10 mouse cellular contexts compared by ENCODE assay signal in the genomic region with DNA sequence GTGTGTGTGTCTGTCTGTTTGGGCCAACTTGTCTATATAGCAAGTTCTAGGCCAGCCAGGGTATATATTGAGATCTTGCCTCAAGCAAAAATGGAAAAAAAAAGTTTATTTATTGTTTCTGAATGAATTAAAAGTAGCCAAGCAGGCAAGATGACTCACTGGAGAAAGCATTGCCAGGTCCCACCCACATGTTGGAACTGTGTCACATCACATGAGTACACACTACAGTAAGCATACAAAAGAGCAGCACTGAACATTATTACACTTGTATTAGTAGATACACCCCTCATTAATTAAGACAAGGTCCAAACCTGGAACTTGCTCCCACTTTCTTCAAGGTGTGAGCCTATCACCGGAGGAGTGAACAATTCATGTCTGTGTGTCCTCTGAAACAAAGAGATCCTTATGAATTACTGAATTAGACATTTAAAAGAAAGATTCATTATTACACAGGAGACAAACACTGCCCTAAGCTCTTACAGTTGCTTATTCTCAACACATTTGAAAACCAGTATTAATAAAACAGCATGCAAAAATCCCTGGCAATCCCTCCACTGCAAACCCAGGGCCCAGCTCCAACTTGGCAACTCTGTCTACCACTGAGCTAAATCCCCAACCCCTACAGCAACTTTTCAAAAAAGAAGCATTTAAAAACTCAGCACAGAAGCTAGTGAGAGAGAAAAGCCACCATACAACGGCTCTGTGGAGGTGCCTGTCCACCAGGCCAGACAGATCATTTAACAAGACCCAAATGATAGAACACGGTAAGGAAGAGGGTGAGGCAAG. TPM values are rescaled to one million over a fixed set of nuclear protein-coding genes. Genes with fewer than 3 reads are reported as not detected.
DNase-seq lines count a peak whose midpoint lies in the region; ATAC-seq lines count a peak whose summit lies in the region.
"Had no signal": no experiment of that assay in that cellular context is flagged by ENCODE, and none has a peak within 500 bp of the region (broad histone marks: within the 10 kb centered on the region; RNA-seq: fewer than 3 reads in every experiment).

No protein-coding gene starts in this region.

- ATAC-seq in heart, embryonic 11.5 days (replicated peaks; ENCODE audit: insufficient number of reproducible peaks, low FRiP score, low TSS enrichment): no peak

- WGBS in heart, embryonic 11.5 days (ENCODE audit: insufficient replicate concordance): 85% methylated on average over 3 of the region's 3 CpGs

- no peaks in the 10 kb centered on the region for H3K9me3 ChIP-seq in heart, embryonic 11.5 days (replicated peaks; ENCODE audit: control insufficient read depth, low read length)
- H3K9me3 ChIP-seq: megakaryocyte, embryonic 14.5 days had no signal

- no peak overlapping the region for H3K27ac ChIP-seq in heart, embryonic 11.5 days (ENCODE audit: low read depth, low read length)

- peaks cover 12% of the 10 kb centered on the region; the same call in 1 of the 2 replicates for H3K36me3 ChIP-seq in heart, embryonic 11.5 days (ENCODE audit: control insufficient read depth, insufficient read depth, low read length)

- H3K4me3 ChIP-seq in heart, embryonic 11.5 days (ENCODE audit: low read depth, low read length): no peak overlapping the region
- H3K4me3 ChIP-seq: megakaryocyte, embryonic 14.5 days had no signal

- no peak overlapping the region for H3K4me2 ChIP-seq in heart, embryonic 11.5 days

- no peak overlapping the region for H3K9ac ChIP-seq in heart, embryonic 11.5 days (ENCODE audit: low read depth, low read length)

- no peaks in the 10 kb centered on the region for H3K27me3 ChIP-seq in heart, embryonic 11.5 days (ENCODE audit: control insufficient read depth, insufficient read depth, low read length)
- H3K27me3 ChIP-seq: megakaryocyte, embryonic 14.5 days had no signal

- DNase-seq in heart, adult 18-20 months: peak; percentile 73 to 86
- DNase-seq in fat pad, adult 2 months (ENCODE audit: extremely low read depth, low read depth, low spot score): peak; percentile 87
- peak; percentile 68 for DNase-seq in heart, postnatal 4 days
- DNase-seq in right cerebral cortex, postnatal 10 days (ENCODE audit: low spot score in 2 of 2): peak; percentile 59 to 60
- DNase-seq in thymus, postnatal 4 days: no peak
- DNase-seq in kidney, adult 18-20 months: no peak
- no peak for DNase-seq in B cell, adult 2 months
- DNase-seq: cerebellum, adult 2 months had no signal

- H3K4me1 ChIP-seq in heart, embryonic 11.5 days (ENCODE audit: control insufficient read depth, insufficient read depth, low read length): no peaks in the 10 kb centered on the region
- H3K4me1 ChIP-seq: megakaryocyte, embryonic 14.5 days had no signal

RNA-seq across cellular contexts. Expression of gene Gm49384, which starts 11.1 kb away (rescaled TPM):
- total RNA-seq in heart, adult 18-20 months (2021): 1 to 10 TPM; 1.7 to 2.5 TPM
- polyA plus RNA-seq in heart, embryonic 11.5 days (2014; fragmentation: Nextera tagmentation; extraction: Ambion mirVana): 22.1 and 22.2 TPM in 2 replicates
- total RNA-seq in heart, postnatal 4 days (2021): 1 to 10 TPM; 8.4 to 10.0 TPM

RNA-seq across cellular contexts. Expression of gene Pole2, which starts 12.8 kb away (rescaled TPM):
- under 1 TPM; 0.37 to 0.49 TPM for total RNA-seq in heart, adult 18-20 months (2021)
- polyA plus RNA-seq in heart, embryonic 11.5 days (2014; fragmentation: Nextera tagmentation; extraction: Ambion mirVana): 20.7 and 22.2 TPM in 2 replicates
- 10 to 100 TPM in 1 of 2 experiments, 1 to 10 TPM in 1; 9.4 to 10.0 TPM for total RNA-seq in heart, postnatal 4 days (2021)

RNA-seq across cellular contexts. Expression of gene Dnaaf2, which starts 17.0 kb away (rescaled TPM):
- total RNA-seq in heart, adult 18-20 months (2021): under 1 TPM; 0.57 to 0.65 TPM
- 6.2 and 9.2 TPM in 2 replicates for polyA plus RNA-seq in heart, embryonic 11.5 days (2014; fragmentation: Nextera tagmentation; extraction: Ambion mirVana)
- 1 to 10 TPM; 1.9 to 2.4 TPM for total RNA-seq in heart, postnatal 4 days (2021)

RNA-seq across cellular contexts. Expression of gene Gm49383, which starts 18.3 kb away (rescaled TPM):
- total RNA-seq in heart, adult 18-20 months (2021): 1 to 10 TPM; 2.8 to 3.1 TPM
- polyA plus RNA-seq in heart, embryonic 11.5 days (2014; fragmentation: Nextera tagmentation; extraction: Ambion mirVana): 19.0 and 20.9 TPM in 2 replicates
- 10 to 100 TPM in 1 of 2 experiments, 1 to 10 TPM in 1; 8.1 to 10.4 TPM for total RNA-seq in heart, postnatal 4 days (2021)

RNA-seq across cellular contexts. Expression of gene Klhdc1, which starts 25.8 kb away (rescaled TPM):
- total RNA-seq in heart, adult 18-20 months (2021): 10 to 100 TPM; 42.1 TPM
- 7.7 and 8.9 TPM in 2 replicates for polyA plus RNA-seq in heart, embryonic 11.5 days (2014; fragmentation: Nextera tagmentation; extraction: Ambion mirVana)
- total RNA-seq in heart, postnatal 4 days (2021): 10 to 100 TPM; 10.8 to 11.3 TPM

Comparison
In these comparisons a context has a peak if more than half of its experiments do, and no peak if none do; other contexts are left out.
1. RNA of gene Pole2, which starts 12.8 kb away (total RNA-seq): 9.4 to 10.0 TPM in heart, postnatal 4 days; 0.37 to 0.49 TPM in heart, adult 18-20 months; every median in the first group is over 4 times any median in the second.
2. DNase-seq: peak in heart, adult 18-20 months (2 of 2), fat pad, adult 2 months (single experiment), heart, postnatal 4 days (single experiment) and right cerebral cortex, postnatal 10 days (2 of 2); none in thymus, postnatal 4 days (single experiment), kidney, adult 18-20 months (single experiment) and B cell, adult 2 months (0 of 2).